Mouse (Mus musculus) fat pad, adult 2 months (tissue): Measurements from ENCODE around the gene Hs1bp3.
A peak's percentile ranks its signal among the peaks of the same experiment; 100 is the strongest.

Experiments
- DNase-seq: peaks from one replicate; pipeline ENCODE4 v3.0.0-alpha.2; 2011; ENCODE audit warnings: low read depth, low spot score; ENCODE audit errors: extremely low read depth

The Hs1bp3 gene

GRCm38 (mm10) chr12:8334261-8334660 is 21.0 kb downstream of the Hs1bp3 start:
- no peak for DNase-seq

GRCm38 (mm10) chr12:8335503-8335902 is 22.3 kb downstream of the Hs1bp3 start:
- DNase-seq = no peak

GRCm38 (mm10) chr12:8336601-8337285 is 23.5 kb downstream of the Hs1bp3 start:
- no peak for DNase-seq

GRCm38 (mm10) chr12:8337286-8338060 is 24.2 kb downstream of the Hs1bp3 start:
- DNase-seq = no peak

DNA sequence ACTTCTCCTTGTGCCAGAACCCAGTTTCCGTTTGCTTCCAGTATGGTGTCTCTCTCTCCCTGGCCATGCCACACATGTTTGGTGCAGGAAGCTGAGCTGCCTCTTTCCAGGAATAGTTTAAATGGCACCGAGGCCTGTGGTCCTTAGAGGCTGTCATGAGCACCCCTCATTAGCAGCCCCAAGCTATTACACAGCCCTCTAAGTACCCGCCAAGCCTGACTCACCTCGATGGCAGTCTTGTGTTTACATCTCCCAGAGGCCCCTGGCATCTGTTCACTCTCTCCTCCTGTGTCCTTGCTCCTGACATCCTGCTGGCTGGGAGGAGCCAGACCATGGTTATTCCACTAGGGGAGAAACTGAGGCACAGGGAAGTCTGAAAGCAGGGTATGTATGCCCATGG is 25.3 kb downstream of the Hs1bp3 start:
- DNase-seq = no peak

DNA sequence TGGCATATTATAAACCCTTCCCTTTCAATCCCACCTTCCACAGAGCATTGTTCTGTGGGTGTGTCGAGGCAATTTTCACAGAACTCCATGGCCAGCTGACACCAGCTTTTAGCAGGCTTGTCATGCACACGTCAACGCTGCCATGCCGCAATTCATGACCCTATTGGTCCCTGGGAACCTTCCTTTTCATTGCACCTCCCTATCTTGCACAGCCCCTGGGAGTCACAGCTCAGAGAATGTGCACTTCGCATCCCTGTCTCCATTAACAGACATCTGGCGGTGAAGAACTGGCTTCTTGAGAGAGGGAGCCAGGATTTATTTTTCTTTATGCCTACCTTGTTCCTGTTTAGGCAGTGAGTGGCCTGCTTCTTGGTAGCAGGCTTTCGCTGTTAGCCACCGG is 25.7 kb downstream of the Hs1bp3 start:
- DNase-seq = no peak

DNA sequence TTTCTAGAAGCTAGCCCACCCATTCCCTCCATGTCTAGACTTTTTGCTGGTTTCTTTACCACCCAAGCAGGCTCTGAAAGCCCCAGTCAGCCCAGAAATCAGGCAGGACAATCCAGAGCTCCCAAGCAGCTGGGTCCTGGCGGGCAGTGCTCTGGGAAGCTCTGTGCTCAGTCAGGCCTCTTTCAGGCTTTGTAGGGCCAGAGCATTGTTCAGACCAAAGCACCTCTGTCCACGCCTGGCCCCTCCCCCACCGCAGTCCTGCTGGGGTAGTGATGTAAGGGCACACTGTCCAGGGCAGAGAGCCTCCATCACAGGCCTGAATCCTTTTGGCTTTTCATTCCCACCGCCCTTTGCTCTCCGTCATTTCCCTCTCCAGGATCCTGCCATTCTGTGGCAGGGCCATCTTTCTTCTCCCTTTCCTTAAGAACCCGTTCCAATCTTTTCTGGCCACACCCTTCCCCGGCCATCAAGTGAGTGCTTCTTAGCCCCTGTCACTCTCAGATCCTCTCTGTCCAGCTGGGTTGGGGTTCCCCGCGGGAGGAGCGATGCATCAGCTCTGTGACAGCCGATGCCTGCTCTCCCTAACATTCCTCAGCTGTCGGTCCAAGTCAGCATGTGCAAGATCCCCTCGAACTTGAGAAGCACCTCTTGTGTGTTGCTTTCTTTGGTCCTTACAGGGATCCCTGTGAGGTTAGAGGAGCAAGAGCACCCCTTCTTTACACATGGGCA is 26.5 kb downstream of the Hs1bp3 start:
- no peak for DNase-seq

- DNase-seq = no peak
These were observed 27.8 kb downstream of the Hs1bp3 start for GRCm38 (mm10) chr12:8341008-8341407.

DNA sequence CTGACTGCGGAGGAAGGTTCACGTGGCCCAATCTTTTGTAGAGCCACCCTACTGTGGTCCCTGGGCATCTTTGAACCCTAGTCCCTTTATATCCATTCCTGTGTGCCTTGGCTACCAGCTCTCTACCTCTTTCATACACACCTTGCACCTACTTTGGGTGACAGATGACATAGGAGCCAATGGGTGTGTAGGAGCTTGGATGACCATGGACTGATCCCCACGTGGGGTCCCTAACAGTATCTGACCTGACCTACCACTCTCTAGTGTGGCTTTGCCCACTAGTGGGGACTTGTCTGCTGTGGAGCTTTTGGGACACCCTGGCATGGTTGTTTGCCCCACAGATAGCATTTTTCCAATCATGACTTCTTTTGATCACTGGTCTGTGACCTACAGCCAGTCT is 30.1 kb downstream of the Hs1bp3 start:
- no peak for DNase-seq

GRCm38 (mm10) chr12:8344897-8345296 is 31.7 kb downstream of the Hs1bp3 start:
- no peak for DNase-seq

DNA sequence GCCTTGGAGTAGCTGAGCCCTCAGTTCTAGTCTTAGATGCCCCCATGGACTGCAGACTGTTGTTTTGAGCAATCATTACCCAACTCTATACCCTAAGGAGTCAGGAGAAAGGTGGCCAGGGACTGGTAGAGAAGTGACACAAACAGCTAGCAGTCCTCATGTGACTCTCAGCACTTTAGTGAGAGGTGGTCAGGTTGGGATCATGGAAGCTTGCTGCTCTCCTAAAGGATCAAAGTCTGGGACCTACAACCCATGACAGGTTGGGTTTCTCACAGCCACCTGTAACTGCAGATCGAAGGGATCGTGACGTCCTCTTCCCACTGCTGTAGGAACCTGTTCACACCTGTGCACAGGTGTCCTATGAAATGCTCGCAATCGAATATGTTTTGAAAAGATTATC is 32.3 kb downstream of the Hs1bp3 start:
- no peak for DNase-seq

GRCm38 (mm10) chr12:8347746-8348462 is 34.7 kb downstream of the Hs1bp3 start:
- no peak for DNase-seq

- no peak for DNase-seq
These were observed 35.7 kb downstream of the Hs1bp3 start for GRCm38 (mm10) chr12:8348733-8349513.

- DNase-seq = no peak
These were observed 38.0 kb downstream of the Hs1bp3 start for GRCm38 (mm10) chr12:8351025-8351903.

DNA sequence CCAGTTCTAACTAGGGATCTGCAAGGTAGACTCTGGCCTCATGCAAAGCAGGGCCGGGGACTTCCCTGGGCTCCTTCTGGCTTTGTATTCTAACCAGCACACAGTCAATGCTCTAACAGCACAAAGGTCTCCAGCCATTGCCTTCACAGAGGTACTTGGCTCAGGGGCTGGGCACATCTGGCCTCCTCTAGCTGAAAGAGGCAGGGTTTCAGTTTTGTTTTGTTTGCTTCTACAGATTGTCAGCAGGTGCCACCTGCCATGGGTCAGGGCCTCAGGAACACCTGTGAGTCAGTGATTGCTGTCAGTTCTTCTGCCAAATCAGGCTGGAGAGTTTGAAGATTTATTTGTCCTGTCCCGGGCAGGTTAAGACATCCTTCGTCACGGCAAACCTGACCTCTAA is 39.8 kb downstream of the Hs1bp3 start:
- no peak for DNase-seq

GRCm38 (mm10) chr12:8354187-8354586 is 41.0 kb downstream of the Hs1bp3 start:
- DNase-seq = no peak

DNA sequence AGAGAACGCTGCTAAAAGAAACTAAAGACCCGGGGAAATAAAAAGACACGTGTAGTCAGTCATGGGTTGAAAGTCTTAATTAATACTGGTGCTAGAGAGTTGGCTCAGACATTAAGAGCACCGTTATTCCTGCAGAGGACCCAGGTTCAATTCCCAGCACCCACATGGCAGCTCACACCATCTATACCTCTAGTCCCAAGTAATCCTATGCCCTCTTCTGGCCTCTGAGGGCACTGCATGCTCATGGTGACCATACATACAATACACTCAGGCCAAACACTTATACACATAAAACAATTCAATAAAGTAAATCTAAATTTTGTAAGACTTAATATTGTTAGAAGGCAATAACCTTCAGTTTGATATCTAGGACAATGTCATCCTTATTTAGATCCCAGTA is 41.8 kb downstream of the Hs1bp3 start:
- DNase-seq = no peak

DNA sequence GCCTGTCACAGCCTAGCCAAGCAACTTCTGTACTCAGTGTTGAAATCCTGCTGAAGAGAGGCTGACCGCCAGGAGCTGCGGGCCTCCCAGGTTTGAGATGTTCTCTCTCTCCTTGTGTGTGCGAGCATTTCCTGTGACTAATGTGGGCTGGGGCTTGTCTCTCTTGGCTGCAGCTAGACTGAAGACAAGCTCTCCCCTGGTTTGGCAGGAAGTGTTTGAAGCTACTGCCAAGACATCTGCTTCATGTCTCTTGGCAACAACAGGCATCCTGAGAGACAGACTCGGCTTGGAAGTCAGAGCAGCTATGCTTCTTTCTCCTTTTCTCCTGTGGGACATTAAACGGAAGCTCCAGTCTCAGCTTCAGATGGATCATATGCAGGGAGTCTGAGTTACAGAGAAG is 44.2 kb downstream of the Hs1bp3 start:
- DNase-seq = peak; percentile 88

GRCm38 (mm10) chr12:8358344-8358966 is 45.2 kb downstream of the Hs1bp3 start:
- no peak for DNase-seq
